Mouse (Mus musculus) forebrain, embryonic 14.5 days (tissue): ENCODE data around the gene Mif. TPM values are rescaled to one million over a fixed set of nuclear protein-coding genes. Genes with fewer than 3 reads are reported as not detected.
A peak's percentile ranks its signal among the peaks of the same experiment; 100 is the strongest.

Experiments used
- ATAC-seq: fragments of 200-750 bp; cut with Nextera tagmentation; 2 replicates; pipeline ENCODE4 v1.8.0; 2017; ENCODE audit warnings: mild to moderate bottlenecking, moderate library complexity
- DNase-seq: peaks from one replicate; pipeline ENCODE4 v3.0.0-alpha.2; 2015; ENCODE audit warnings: low spot score
- H3K27ac ChIP-seq: fragments of 300-500 bp; sonication (generic); 2 replicates; pipeline ENCODE4 v1.5.1; 2014; ENCODE audit warnings: low read depth, mild to moderate bottlenecking, control low read depth, low read length, moderate library complexity
- H3K27me3 ChIP-seq: fragments of 300-500 bp; sonication (generic); replicated peaks from 2 replicates; pipeline ENCODE4 v1.6.1; 2014; ENCODE audit warnings: low read length, control low read depth, mixed read lengths; ENCODE audit not compliant: control insufficient read depth, insufficient read depth
- H3K36me3 ChIP-seq: fragments of 300-500 bp; sonication (generic); 2 replicates; pipeline ENCODE4 v1.6.1; 2014; ENCODE audit warnings: low read length, control low read depth; ENCODE audit not compliant: control insufficient read depth, insufficient read depth
- H3K4me1 ChIP-seq: fragments of 300-500 bp; sonication (generic); 2 replicates; pipeline ENCODE4 v1.6.1; 2014; ENCODE audit warnings: antibody characterized with exemption, low read length, control low read depth; ENCODE audit not compliant: control insufficient read depth, insufficient read depth
- H3K4me2 ChIP-seq: fragments of 300-500 bp; sonication (generic); 2 replicates; pipeline ENCODE4 v1.6.1; 2014; ENCODE audit warnings: mild to moderate bottlenecking, control low read depth, low read length
- H3K4me3 ChIP-seq: fragments of 300-500 bp; sonication (generic); 2 replicates; pipeline ENCODE4 v1.5.1; 2014; ENCODE audit warnings: low read depth, low read length, control low read depth
- H3K9ac ChIP-seq: fragments of 300-500 bp; sonication (generic); 2 replicates; pipeline ENCODE4 v1.6.1; 2014; ENCODE audit warnings: mild to moderate bottlenecking, low read length, control low read depth, moderate library complexity
- H3K9me3 ChIP-seq: fragments of 300-500 bp; sonication (generic); replicated peaks from 2 replicates; pipeline ENCODE4 v1.6.1; 2016; ENCODE audit warnings: low read length, control low read depth, mixed read lengths; ENCODE audit not compliant: control insufficient read depth
- WGBS: fragments of 180-500 bp; shearing (Covaris S2); extraction: QIAGEN DNeasy Blood & Tissue Kit; methylation state at CpG from one replicate; pipeline ENCODE4 v1.1.7; 2014; 5-methylcytosine and 5-hydroxymethylcytosine counted together
- polyA plus RNA-seq: library from polyadenylated mRNA; unstranded; fragments of >200 nt; fragmentation: Nextera tagmentation; extraction: Ambion mirVana; gene quantifications from 2 replicates; pipeline ENCODE4 v1.2.1, GENCODE M21; 2014

Gene Mif
- polyA plus RNA-seq, 1 experiment from 2014 or later: 2,306 TPM

- H3K4me2 ChIP-seq: peak overlapping the region; percentile 45
- no peak for DNase-seq
- 23% methylated on average over 8 of the region's 10 CpGs for WGBS
Observed at GRCm38 (mm10) chr10:75835761-75836531, 24.1 kb downstream of the Mif start.

DNA sequence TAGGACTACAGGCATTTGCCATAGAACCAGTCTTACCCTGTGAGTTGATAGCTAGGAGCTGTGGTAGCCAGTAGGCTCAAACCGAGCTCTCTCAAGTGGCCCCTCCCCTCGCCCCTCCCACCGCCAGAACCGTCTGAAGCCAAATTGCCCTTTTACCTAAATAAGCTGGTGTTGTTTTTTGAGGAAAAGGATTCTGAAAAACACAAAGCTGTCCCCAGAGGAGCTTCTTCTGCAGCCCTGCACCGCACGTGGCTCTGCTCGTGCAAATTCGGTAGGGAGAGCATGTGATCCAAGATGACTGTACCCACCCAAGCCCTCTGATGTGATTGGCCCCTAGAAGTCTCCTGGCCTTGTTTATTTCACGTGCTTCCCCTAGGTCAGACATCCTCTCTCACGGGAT, 24.7 kb downstream of the Mif start:
- H3K9me3 ChIP-seq: no peaks in the 10 kb centered on the region
- peak overlapping the region; percentile 8; the same call in 1 of the 2 replicates for H3K4me3 ChIP-seq
- peak overlapping the region; percentile 38; the same call in 1 of the 2 replicates for H3K9ac ChIP-seq
- H3K4me2 ChIP-seq: peak overlapping the region; percentile 45
- no peaks in the 10 kb centered on the region; the same call in 1 of the 2 replicates for H3K27me3 ChIP-seq
- H3K4me1 ChIP-seq: peaks cover 9% of the 10 kb centered on the region; the same call in 1 of the 2 replicates
- ATAC-seq: no peak
- WGBS: 1% methylated on average over 10 of the region's 10 CpGs
- H3K36me3 ChIP-seq: no peaks in the 10 kb centered on the region
- DNase-seq: no peak
- no peak overlapping the region for H3K27ac ChIP-seq

More at GRCm38 (mm10) chr10:75835761-75836531, 24.1 kb downstream of the Mif start:
- no peak for ATAC-seq
- H3K27ac ChIP-seq: no peak overlapping the region
- no peaks in the 10 kb centered on the region for H3K9me3 ChIP-seq
- H3K9ac ChIP-seq: peak overlapping the region; percentile 38; the same call in 1 of the 2 replicates
- H3K4me1 ChIP-seq: peaks cover 9% of the 10 kb centered on the region; the same call in 1 of the 2 replicates
- H3K4me3 ChIP-seq: no peak overlapping the region
- no peaks in the 10 kb centered on the region for H3K36me3 ChIP-seq
- H3K27me3 ChIP-seq: no peaks in the 10 kb centered on the region; the same call in 1 of the 2 replicates

DNA sequence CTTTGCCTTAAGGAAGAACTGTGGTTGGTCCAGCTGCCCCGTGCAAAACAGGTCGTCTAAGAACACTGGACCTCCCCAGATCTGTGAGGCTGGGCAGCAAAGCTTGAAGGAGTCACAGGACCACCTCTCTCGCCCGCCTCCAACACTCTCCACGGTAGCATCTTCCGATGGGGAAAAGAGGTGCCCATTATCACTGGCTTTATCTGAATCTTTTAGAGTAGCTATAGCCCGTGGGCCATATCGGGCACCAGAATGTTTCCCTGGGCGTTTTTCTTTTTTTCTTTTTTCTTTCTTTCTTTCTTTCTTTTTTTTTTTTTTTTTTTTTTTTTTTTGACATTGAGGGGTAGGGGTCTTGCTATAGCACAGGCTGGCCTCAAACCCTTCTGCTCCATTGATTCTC, 25.3 kb downstream of the Mif start:
- Histone ChIP-seq H3K4me1 (peaks cover 9% of the 10 kb centered on the region; the same call in 1 of the 2 replicates), H3K9ac (peak overlapping the region; percentile 49; the same call in 1 of the 2 replicates), H3K9me3 (no peaks in the 10 kb centered on the region), H3K4me3 (peak overlapping the region; percentile 29), H3K27ac (no peak overlapping the region), H3K4me2 (peak overlapping the region; percentile 56), H3K36me3 (no peaks in the 10 kb centered on the region), H3K27me3 (no peaks in the 10 kb centered on the region; the same call in 1 of the 2 replicates)
- WGBS: 11% methylated on average over 9 of the region's 9 CpGs
- no peak for ATAC-seq
- DNase-seq: no peak

GRCm38 (mm10) chr10:75834250-75834649, 25.8 kb downstream of the Mif start:
- Histone ChIP-seq H3K9ac (peak overlapping the region; percentile 49; the same call in 1 of the 2 replicates), H3K9me3 (no peaks in the 10 kb centered on the region), H3K27ac (no peak overlapping the region), H3K4me2 (peak overlapping the region; percentile 56), H3K4me3 (peak overlapping the region; percentile 29), H3K36me3 (no peaks in the 10 kb centered on the region), H3K27me3 (no peaks in the 10 kb centered on the region; the same call in 1 of the 2 replicates), H3K4me1 (peaks cover 9% of the 10 kb centered on the region; the same call in 1 of the 2 replicates)
- DNase-seq: peak; percentile 65
- WGBS: 2% methylated on average over 21 of the region's 21 CpGs
- no peak for ATAC-seq

DNA sequence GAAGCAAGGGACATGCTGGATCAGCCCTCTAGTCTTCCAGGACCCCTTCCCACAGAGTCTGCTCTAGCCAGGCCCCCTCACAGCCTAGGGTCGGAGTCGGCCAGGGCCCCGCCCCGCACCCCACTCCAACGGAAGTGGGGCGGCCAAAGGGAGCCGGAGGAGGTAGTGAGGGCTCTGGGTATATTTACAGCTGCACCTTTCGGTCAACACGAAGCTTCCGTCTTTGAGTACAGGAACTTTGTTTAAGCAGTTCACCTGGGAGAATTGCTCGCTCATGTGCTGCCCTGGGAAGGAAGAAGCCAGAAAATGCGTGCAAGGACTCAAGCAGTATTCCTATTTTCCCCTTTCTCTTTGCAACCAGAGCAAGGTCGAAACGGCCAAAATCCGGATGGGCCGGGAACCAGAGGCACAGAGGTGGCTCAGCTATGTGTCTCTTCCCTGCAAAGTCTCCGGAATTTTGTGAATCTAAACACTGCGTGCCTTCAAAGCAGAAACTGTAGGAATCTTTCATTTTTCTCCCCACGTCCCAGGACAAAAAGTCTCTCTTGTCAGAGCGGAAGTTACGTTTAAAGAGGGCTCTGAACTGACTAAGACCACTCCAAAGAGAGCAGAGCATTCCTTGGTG, 26.5 kb downstream of the Mif start:
- Histone ChIP-seq H3K4me2 (peak overlapping the region; percentile 56), H3K36me3 (no peaks in the 10 kb centered on the region), H3K4me1 (peaks cover 9% of the 10 kb centered on the region; the same call in 1 of the 2 replicates), H3K27me3 (no peaks in the 10 kb centered on the region; the same call in 1 of the 2 replicates), H3K27ac (no peak overlapping the region), H3K9ac (no peak overlapping the region), H3K9me3 (no peaks in the 10 kb centered on the region), H3K4me3 (peak overlapping the region; percentile 29; the same call in 1 of the 2 replicates)
- whole genome bisulfite sequencing: 25% methylated on average over 21 of the region's 21 CpGs
- ATAC-seq (no peak), DNase-seq (no peak)

GRCm38 (mm10) chr10:75832272-75832895, 27.7 kb downstream of the Mif start:
- Histone ChIP-seq H3K9ac (no peak overlapping the region), H3K27me3 (no peaks in the 10 kb centered on the region; the same call in 1 of the 2 replicates), H3K4me2 (no peak overlapping the region), H3K36me3 (no peaks in the 10 kb centered on the region), H3K4me3 (no peak overlapping the region), H3K4me1 (peaks cover 4% of the 10 kb centered on the region; the same call in 1 of the 2 replicates), H3K27ac (no peak overlapping the region), H3K9me3 (no peaks in the 10 kb centered on the region)
- DNase-seq: no peak
- 72% methylated on average over 13 of the region's 13 CpGs for whole genome bisulfite sequencing
- ATAC-seq: no peak

GRCm38 (mm10) chr10:75830275-75830670, 29.8 kb downstream of the Mif start:
- no peak for ATAC-seq
- 95% methylated on average over 2 of the region's 2 CpGs for WGBS
- no peaks in the 10 kb centered on the region for H3K36me3 ChIP-seq

GRCm38 (mm10) chr10:75829529-75830274, 30.3 kb downstream of the Mif start:
- ATAC-seq: no peak
- no peaks in the 10 kb centered on the region for H3K9me3 ChIP-seq
- H3K27ac ChIP-seq: no peak overlapping the region
- H3K4me3 ChIP-seq: no peak overlapping the region
- WGBS: 88% methylated on average over 2 of the region's 2 CpGs
- H3K36me3 ChIP-seq: no peaks in the 10 kb centered on the region
- no peak for DNase-seq
- no peak overlapping the region for H3K4me2 ChIP-seq
- H3K9ac ChIP-seq: no peak overlapping the region
- no peaks in the 10 kb centered on the region; the same call in 1 of the 2 replicates for H3K27me3 ChIP-seq
- peaks cover 4% of the 10 kb centered on the region; the same call in 1 of the 2 replicates for H3K4me1 ChIP-seq

More at GRCm38 (mm10) chr10:75830275-75830670, 29.8 kb downstream of the Mif start:
- Histone ChIP-seq H3K4me1 (peaks cover 4% of the 10 kb centered on the region; the same call in 1 of the 2 replicates), H3K4me3 (no peak overlapping the region), H3K4me2 (no peak overlapping the region), H3K9ac (no peak overlapping the region), H3K27ac (no peak overlapping the region), H3K9me3 (no peaks in the 10 kb centered on the region), H3K27me3 (no peaks in the 10 kb centered on the region; the same call in 1 of the 2 replicates)
- DNase-seq: no peak
